Mouse (Mus musculus): ENCODE measurements at regions not wholly inside any gene's neighbourhood (a gene's known extent, or its start where the extent isn't known, plus 50 kb on each side); places are given as distances from the start of the nearest gene placed in this dataset.
A peak's percentile ranks its signal among the peaks of the same experiment; 100 is the strongest.
"Not testable (repeated sequence)": the region's sequence is repeated elsewhere in the genome, so short reads cannot be mapped to it uniquely, and the experiment has no call there.

DNA sequence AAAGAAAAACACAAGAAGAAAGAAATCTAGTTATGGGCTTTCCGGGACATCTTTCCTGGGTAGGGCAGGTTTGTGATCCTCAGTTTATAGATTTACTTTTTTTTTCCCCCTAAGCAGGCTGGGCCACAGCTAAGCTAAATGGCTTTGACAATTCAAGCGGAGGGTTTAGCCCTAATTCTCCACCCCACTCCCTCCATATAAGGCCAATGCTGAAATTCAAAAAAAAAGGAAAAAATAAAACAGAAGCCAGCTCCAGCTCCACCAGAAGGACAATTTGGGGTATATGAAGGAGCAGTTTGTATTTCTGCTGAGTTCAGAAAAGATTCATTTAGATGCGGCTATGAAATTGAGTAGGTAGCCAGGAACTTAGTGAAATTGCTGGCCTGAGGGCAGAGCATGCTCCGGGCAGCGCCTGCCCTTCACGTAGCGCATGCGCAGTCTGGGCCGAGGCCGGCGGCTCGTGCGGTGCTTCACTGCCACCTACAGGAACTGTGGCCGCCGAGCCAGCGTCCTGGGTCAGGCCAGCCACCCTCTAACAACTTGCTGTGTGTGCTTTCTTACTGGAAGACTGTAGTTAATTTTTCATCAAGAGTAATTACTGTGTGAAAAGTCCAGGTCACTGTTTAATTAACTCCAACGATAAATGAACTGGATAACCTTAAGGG lies 364.5 kb downstream of the Lrig3 start:
- peak; percentile 93 for DNase-seq

DNA sequence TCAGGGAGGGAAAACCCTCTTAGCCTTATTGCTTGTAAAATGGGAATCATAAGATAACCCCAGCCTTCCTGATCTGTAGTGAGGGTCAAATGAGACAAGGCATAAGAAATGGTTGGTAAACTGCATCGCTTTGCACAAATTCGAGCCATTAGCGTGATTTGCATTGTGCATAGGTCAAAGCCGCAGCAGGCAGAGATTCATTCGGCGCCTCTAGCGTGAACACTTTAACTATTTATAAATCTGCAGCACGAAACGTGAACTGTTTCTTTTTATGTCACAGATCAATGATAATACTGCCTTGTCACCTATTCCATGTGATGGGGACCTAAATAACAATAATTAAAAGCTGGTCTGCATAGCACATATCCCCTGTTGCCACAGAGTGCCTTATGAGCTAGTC lies 354.9 kb downstream of the Lrig3 start:
- DNase-seq = no peak

- no peak for DNase-seq
Measured at GRCm38 (mm10) chr10:126319795-126320194, 353.8 kb downstream of the Lrig3 start.

- no peak for DNase-seq
Measured at GRCm38 (mm10) chr10:126299962-126300361, 334.0 kb downstream of the Lrig3 start.

GRCm38 (mm10) chr10:126298211-126298610 lies 332.2 kb downstream of the Lrig3 start:
- no peak for DNase-seq

DNA sequence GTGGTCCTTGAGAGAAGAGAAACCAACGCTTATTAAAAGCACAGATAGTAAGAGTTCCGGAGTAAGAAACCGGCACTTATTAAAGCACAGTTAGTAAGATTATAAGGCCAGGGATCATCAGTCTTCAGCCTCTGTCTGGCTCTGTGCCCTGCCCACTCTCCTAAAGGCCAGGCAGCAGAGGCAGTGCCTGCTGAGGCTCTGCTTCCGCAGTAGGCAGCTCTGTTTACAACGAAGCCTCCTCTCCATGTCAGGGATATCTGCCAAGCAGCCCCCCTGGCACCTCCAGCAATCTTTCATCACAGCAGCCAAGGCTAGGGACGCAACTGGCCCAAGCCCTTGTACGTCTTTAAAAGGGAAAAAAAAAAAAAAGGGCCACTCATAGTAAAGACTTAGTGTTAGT lies 329.9 kb downstream of the Lrig3 start:
- no peak for DNase-seq

GRCm38 (mm10) chr10:126291765-126292164 lies 325.8 kb downstream of the Lrig3 start:
- DNase-seq = no peak

- DNase-seq = not testable (repeated sequence)
Measured at GRCm38 (mm10) chr10:126285096-126285495, 319.1 kb downstream of the Lrig3 start.

GRCm38 (mm10) chr10:126270376-126270775 lies 304.4 kb downstream of the Lrig3 start:
- DNase-seq = no peak

GRCm38 (mm10) chr10:126267321-126267998 lies 301.5 kb downstream of the Lrig3 start:
- DNase-seq = no peak

DNA sequence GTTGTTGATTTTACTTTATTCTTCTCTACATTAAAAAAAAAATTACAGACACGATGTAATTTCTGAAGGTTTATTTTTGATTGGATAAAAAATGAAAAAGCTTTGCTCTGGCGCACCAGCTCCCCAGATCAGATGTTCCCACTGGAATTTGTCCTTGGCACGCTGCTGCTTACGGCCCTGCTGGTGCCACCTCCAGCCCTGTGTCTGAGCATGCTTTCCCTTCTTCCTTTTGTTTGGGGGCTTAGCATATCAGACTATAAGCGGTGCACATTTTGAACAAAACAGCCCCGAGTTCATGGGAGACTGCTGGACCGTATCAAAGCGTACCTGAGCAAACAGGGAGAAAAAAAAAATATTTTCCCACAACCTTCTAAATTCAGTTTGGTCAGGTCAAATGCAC lies 291.2 kb downstream of the Lrig3 start:
- DNase-seq = no peak

DNA sequence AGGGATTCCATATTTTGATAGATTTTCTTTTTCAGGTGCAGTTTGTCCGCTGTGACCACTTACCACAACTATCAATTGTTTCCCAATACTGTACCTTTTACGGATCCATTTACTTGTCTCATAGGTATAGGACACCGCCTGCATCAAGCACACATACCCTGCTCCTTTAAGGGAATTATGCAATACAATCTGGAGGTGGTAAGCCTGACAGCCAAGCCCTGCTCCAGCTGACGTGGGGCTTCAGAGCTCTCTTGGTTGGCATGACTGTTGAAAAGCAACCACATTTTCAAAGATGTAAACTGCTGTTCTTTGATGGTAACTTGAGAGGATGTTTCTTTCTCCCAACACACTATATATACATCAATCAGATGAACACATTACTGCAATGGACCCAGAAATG lies 288.2 kb downstream of the Lrig3 start:
- no peak for DNase-seq

DNA sequence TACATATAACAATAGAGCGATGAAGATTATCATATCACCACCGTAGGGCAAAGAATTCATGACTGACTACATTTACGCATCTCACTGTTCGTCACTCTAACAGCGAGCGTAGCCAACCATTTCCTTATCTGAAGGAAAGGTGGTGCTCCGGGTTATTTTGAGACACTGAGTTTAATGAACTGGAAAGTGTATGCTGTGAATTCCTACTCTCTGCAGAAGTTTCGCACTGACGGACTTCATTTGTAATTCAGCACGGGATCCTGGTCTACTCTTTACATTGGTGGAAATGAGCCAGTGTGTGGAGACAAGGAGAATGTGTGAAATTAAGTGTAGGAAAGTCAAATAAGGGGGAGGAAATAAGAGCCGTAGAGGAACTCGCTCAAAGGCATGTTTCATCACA lies 283.2 kb downstream of the Lrig3 start:
- DNase-seq = no peak

GRCm38 (mm10) chr10:126243051-126243450 lies 277.1 kb downstream of the Lrig3 start:
- DNase-seq = no peak

GRCm38 (mm10) chr10:126239536-126239935 lies 273.6 kb downstream of the Lrig3 start:
- DNase-seq = no peak
